ENCODE assay signal across 9 mouse cellular contexts in the genomic region with DNA sequence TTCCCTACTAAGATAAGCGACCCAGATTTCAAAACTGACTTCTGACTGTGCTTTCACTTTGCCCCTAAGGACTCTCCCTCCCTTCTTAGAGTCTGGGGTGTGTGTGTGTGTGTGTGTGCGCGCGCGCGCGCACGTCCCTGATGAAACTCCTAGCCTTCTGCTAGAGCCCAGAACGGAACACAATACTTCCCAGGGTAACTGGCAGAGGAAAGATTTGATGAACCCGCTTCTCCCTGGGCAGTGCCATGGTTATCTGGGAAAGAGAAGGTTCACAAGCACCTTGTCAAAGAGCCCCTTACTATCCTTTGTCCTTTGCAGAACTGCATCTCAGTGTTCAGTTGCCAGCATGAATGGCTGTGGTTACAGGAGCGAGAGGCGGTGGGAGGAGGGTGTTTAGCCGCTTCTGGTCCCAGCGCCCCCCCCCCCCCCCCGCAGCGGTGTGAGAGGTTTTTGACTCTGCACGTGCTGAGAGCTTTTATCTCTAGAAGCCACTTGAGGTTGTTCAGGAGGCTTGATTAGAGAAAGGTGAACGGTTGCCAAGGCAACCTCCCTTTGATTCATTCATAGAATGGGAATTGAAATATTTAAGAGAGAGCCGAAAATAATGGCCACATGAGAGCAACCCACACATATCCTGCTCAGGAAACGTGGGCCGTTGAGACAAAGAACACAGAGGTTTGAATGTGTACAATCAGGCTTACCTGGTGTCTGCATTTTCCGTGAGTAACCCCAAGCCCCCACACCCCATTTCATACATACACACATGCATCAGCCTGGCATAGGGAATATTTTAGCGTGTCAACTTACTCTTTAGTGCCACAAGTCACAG.
DNase-seq lines count a peak whose midpoint lies in the region; ATAC-seq and TF ChIP-seq lines count a peak whose summit lies in the region.
"Had no signal": no experiment of that assay in that cellular context is flagged by ENCODE, and none has a peak within 500 bp of the region (broad histone marks: within the 10 kb centered on the region; RNA-seq: fewer than 3 reads in every experiment).

No protein-coding gene starts in this region.

- 47% methylated on average over 22 of the region's 23 CpGs for WGBS in kidney, embryonic 15.5 days
- 26% methylated on average over 23 of the region's 23 CpGs for WGBS in hindbrain, embryonic 16.5 days
- WGBS in midbrain, embryonic 12.5 days, result 31% methylated on average over 23 of the region's 23 CpGs

- H3K4me3 ChIP-seq in kidney, embryonic 15.5 days (replicated peaks), result no peak overlapping the region
- H3K4me3 ChIP-seq in hindbrain, embryonic 16.5 days (ENCODE audit: low read length), result no peak overlapping the region
- 0 out of 2 replicates have a peak overlapping the region, but pooled peaks have one; percentile 9 for H3K4me3 ChIP-seq in midbrain, embryonic 12.5 days
- H3K4me3 ChIP-seq: limb, embryonic 15.5 days had no signal

- DNase-seq in kidney, adult 8-10 months, result no peak
- peak; percentile 92 for DNase-seq in brain, embryonic 14.5 days (ENCODE audit: low read depth)
- peak; percentile 59 for DNase-seq in thymus, postnatal 14 days
- no peak for DNase-seq in gastrocnemius, postnatal 25 days
- no peak for DNase-seq in Muller cell, postnatal 12 days (ENCODE audit: inconsistent ontology term)

- H3K9me3 ChIP-seq in kidney, embryonic 15.5 days (replicated peaks), result no peaks in the 10 kb centered on the region
- peaks cover 2% of the 10 kb centered on the region; the same call in 1 of the 2 replicates for H3K9me3 ChIP-seq in hindbrain, embryonic 16.5 days (ENCODE audit: control insufficient read depth, low read length)
- H3K9me3 ChIP-seq in midbrain, embryonic 12.5 days, result no peaks in the 10 kb centered on the region
- H3K9me3 ChIP-seq: limb, embryonic 15.5 days had no signal

- no peak for TF ChIP-seq POLR2A in brain, embryonic 14.5 days (IDR thresholded peaks at IDR 0.05; ENCODE audit: borderline replicate concordance, extremely low read depth, insufficient read depth, insufficient read length, poor library complexity, severe bottlenecking)

- H3K27me3 ChIP-seq in kidney, embryonic 15.5 days, result no peaks in the 10 kb centered on the region
- H3K27me3 ChIP-seq in hindbrain, embryonic 16.5 days (replicated peaks; ENCODE audit: control insufficient read depth, insufficient read depth, low read length), result no peaks in the 10 kb centered on the region
- H3K27me3 ChIP-seq in midbrain, embryonic 12.5 days, result 0 out of 2 replicates have a peak, but pooled peaks cover 3% of the 10 kb centered on the region
- H3K27me3 ChIP-seq: limb, embryonic 15.5 days had no signal

- TF ChIP-seq CTCF in brain, embryonic 14.5 days (IDR thresholded peaks at IDR 0.05; ENCODE audit: borderline replicate concordance, extremely low read depth, insufficient read depth, insufficient read length), result no peak

- H3K9ac ChIP-seq in kidney, embryonic 15.5 days, result no peak overlapping the region
- 0 out of 2 replicates have a peak overlapping the region, but pooled peaks have one; percentile 29 for H3K9ac ChIP-seq in hindbrain, embryonic 16.5 days (ENCODE audit: low read depth, low read length)
- H3K9ac ChIP-seq in midbrain, embryonic 12.5 days (replicated peaks), result peak overlapping the region; percentile 25; the same call in 1 of the 2 replicates
- H3K9ac ChIP-seq: limb, embryonic 15.5 days had no signal

- H3K36me3 ChIP-seq in kidney, embryonic 15.5 days, result no peaks in the 10 kb centered on the region
- H3K36me3 ChIP-seq in hindbrain, embryonic 16.5 days (ENCODE audit: control insufficient read depth, insufficient read depth, low read length), result no peaks in the 10 kb centered on the region
- no peaks in the 10 kb centered on the region for H3K36me3 ChIP-seq in midbrain, embryonic 12.5 days
- H3K36me3 ChIP-seq: limb, embryonic 15.5 days had no signal

- H3K4me1 ChIP-seq in kidney, embryonic 15.5 days, result peaks cover 26% of the 10 kb centered on the region
- peaks cover 25% of the 10 kb centered on the region for H3K4me1 ChIP-seq in hindbrain, embryonic 16.5 days (ENCODE audit: control insufficient read depth, insufficient read depth, low read depth, low read length)
- H3K4me1 ChIP-seq in midbrain, embryonic 12.5 days, result peaks cover 20% of the 10 kb centered on the region

- peak overlapping the region; percentile 30; the same call in 1 of the 2 replicates for H3K4me2 ChIP-seq in kidney, embryonic 15.5 days
- peak overlapping the region; percentile 26 for H3K4me2 ChIP-seq in hindbrain, embryonic 16.5 days (ENCODE audit: low read length)
- peak overlapping the region; percentile 34 for H3K4me2 ChIP-seq in midbrain, embryonic 12.5 days (replicated peaks)
- H3K4me2 ChIP-seq: limb, embryonic 15.5 days had no signal

- peak overlapping the region; percentile 56; the same call in 1 of the 2 replicates for H3K27ac ChIP-seq in kidney, embryonic 15.5 days
- peak overlapping the region; percentile 76 for H3K27ac ChIP-seq in hindbrain, embryonic 16.5 days (ENCODE audit: low read depth, low read length)
- peak overlapping the region; percentile 75 for H3K27ac ChIP-seq in midbrain, embryonic 12.5 days (replicated peaks)
- H3K27ac ChIP-seq: limb, embryonic 15.5 days had no signal

- no peak for ATAC-seq in kidney, embryonic 15.5 days (replicated peaks; ENCODE audit: low FRiP score)
- ATAC-seq in hindbrain, embryonic 16.5 days, result peak; percentile 66
- peak; percentile 78 for ATAC-seq in midbrain, embryonic 12.5 days (ENCODE audit: low FRiP score, low read depth)

Comparison
In these comparisons a context has a peak if more than half of its experiments do, and no peak if none do; other contexts are left out.
1. DNase-seq: peak in brain, embryonic 14.5 days (single experiment) and thymus, postnatal 14 days (single experiment); none in kidney, adult 8-10 months (0 of 2), gastrocnemius, postnatal 25 days (single experiment) and Muller cell, postnatal 12 days (single experiment).
2. Peak in every context shown above with its lines, with median percentiles within 50 percentile points of each other: H3K27ac ChIP-seq and H3K4me2 ChIP-seq.